Mouse (Mus musculus): ENCODE measurements around the gene Catsperz.

GRCm38 (mm10) chr19:6916496-6916895 is 8.7 kb downstream of the Catsperz start:
- TF ChIP-seq TAL1 (IDR thresholded peaks at IDR 0.05; ENCODE audit: low read length) = no peak
- no peak for TF ChIP-seq GATA1 (IDR thresholded peaks at IDR 0.05; ENCODE audit: low read length)

Measured in erythroblast, embryonic 14.5 days (primary cell).